Mouse (Mus musculus) macrophage (primary cell): ENCODE measurements around the gene Slc32a1. TPM values are rescaled to one million over a fixed set of nuclear protein-coding genes. Genes with fewer than 3 reads are reported as not detected.

Source experiments
- H3K27ac ChIP-seq: fragments of 350-480 bp; formaldehyde crosslinking; 2 replicates; pipeline ENCODE4 v1.9.0; 2021
- H3K36me3 ChIP-seq: fragments of 350-480 bp; formaldehyde crosslinking; 2 replicates; pipeline ENCODE4 v1.9.0; 2021; ENCODE audit errors: inconsistent target
- H3K4me3 ChIP-seq: fragments of 350-480 bp; formaldehyde crosslinking; 2 replicates; pipeline ENCODE4 v1.9.0; 2021; ENCODE audit errors: inconsistent target
- H3K79me2 ChIP-seq: fragments of 350-480 bp; formaldehyde crosslinking; 2 replicates; pipeline ENCODE4 v1.9.0; 2021; ENCODE audit errors: inconsistent target
- WGBS: methylation state at CpG from one replicate; pipeline ENCODE4 v1.1.7; 2026; ENCODE audit warnings: inconsistent platforms; ENCODE audit not compliant: missing documents; 5-methylcytosine and 5-hydroxymethylcytosine counted together
- polyA plus RNA-seq: library from polyadenylated mRNA; stranded (reverse); fragments of 250-400 nt; gene quantifications from 3 replicates; pipeline ENCODE4 v1.2.4, GENCODE M21; 2018; ENCODE audit warnings: inconsistent platforms

The Slc32a1 gene
- polyA plus RNA-seq, 1 experiment from 2014 or later = 1.1 TPM

DNA sequence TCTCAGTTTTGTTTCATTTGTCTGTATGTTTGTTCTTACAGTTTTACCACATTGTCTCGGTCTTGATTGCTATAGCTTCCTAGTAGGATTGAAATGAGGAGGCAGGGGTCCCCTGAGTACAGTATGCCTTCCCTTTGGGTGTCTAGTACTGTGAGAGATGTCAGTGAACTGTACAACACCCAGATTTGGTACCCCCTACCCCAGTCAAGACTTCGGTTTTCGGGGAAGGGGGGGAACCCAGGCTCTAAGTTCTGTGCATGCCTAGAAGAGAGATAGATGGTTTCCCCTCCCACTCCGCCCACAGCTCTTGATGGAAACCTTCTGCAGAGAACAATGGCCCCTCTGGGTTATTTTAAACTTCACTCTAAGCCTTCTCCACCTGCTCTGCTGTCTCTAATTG lies 54.5 kb downstream of the Slc32a1 start, which contains the start of gene Ppp1r16b:
Ppp1r16b (plus strand) TSS at position 301 of the 400 bp plus-strand sequence.
- Histone ChIP-seq H3K36me3 (no peaks in the 10 kb centered on the region), H3K4me3 (no peak within 1 kb of the TSS), H3K27ac (no peak within 1 kb of the TSS), H3K79me2 (no peaks in the 10 kb centered on the region)
- 74% methylated on average over 4 of the region's 4 CpGs for whole genome bisulfite sequencing

Other genes with a start within 250 kb of the Slc32a1 start
- gene Snhg11, start 235.1 kb upstream of the Slc32a1 start, polyA plus RNA-seq = 0.05 to 0.26 TPM (median 0.09 TPM) in 3 replicates
- gene Ralgapb, start 200.9 kb upstream of the Slc32a1 start, polyA plus RNA-seq = 20.0 to 20.4 TPM (median 20.2 TPM) in 3 replicates
- gene Adig, start 108.2 kb upstream of the Slc32a1 start, polyA plus RNA-seq = not detected in 3 replicates
- not detected in 3 replicates for gene Arhgap40, start 98.0 kb upstream of the Slc32a1 start, polyA plus RNA-seq
- 3.2 to 6.1 TPM (median 6.0 TPM) in 3 replicates for gene Actr5, start 14.1 kb downstream of the Slc32a1 start, polyA plus RNA-seq
- gene Ppp1r16b, start 54.6 kb downstream of the Slc32a1 start, polyA plus RNA-seq = 0.04 TPM in 2 of 3 replicates, not detected in the other
- gene Fam83d, start 157.3 kb downstream of the Slc32a1 start, polyA plus RNA-seq = 0.47 to 0.59 TPM in 2 of 3 replicates, not detected in the other
- gene Dhx35, start 184.0 kb downstream of the Slc32a1 start, polyA plus RNA-seq = 5.6 to 7.1 TPM (median 5.9 TPM) in 3 replicates